Mouse (Mus musculus) megakaryocyte, embryonic 14.5 days (primary cell): Measurements from ENCODE around the gene Aaed1.

ENCODE experiments used
- FLI1 ChIP-seq: IDR thresholded peaks from 2 replicates; pipeline ENCODE4 v1.6.1; 2012; ENCODE audit warnings: low read length, inconsistent platforms, mixed read lengths
- GATA1 ChIP-seq: IDR thresholded peaks from 3 replicates; pipeline ENCODE4 v1.6.1; 2012; ENCODE audit warnings: mixed read lengths, low read length, inconsistent platforms, borderline replicate concordance

DNA sequence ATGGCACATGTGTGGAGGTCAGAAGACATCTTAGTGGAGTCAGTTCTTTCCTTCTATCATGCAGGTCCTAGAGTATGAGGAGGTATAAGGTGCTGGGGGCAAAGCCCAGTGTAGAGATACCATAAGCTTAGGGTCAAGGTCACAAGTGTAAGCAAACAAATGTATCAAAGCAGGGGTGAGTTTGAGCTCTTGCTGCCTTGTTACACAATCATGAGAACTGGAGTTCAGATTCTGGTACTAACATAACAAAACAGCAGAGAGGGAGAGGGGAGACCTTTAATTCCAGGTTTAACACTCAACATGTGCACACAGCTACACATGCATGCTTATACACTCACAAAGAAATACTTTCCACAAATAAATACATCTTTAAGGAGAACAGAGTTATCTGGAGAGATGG is 69.8 kb downstream of the Aaed1 start:
- TF ChIP-seq GATA1 (no peak), FLI1 (no peak)
